Mouse (Mus musculus) embryonic fibroblast, embryonic 13.5 days (primary cell): ENCODE data around the gene Cyb561d1.

Source experiments
- CTCF ChIP-seq: IDR thresholded peaks from 2 replicates; pipeline ENCODE4 v1.5.1; 2011; ENCODE audit warnings: mild to moderate bottlenecking, control low read depth, low read length, moderate library complexity, borderline replicate concordance; ENCODE audit not compliant: insufficient read depth
- POLR2A ChIP-seq: IDR thresholded peaks from 2 replicates; pipeline ENCODE4 v1.6.1; 2011; ENCODE audit warnings: low read depth, mild to moderate bottlenecking, control low read depth, low read length, moderate library complexity

DNA sequence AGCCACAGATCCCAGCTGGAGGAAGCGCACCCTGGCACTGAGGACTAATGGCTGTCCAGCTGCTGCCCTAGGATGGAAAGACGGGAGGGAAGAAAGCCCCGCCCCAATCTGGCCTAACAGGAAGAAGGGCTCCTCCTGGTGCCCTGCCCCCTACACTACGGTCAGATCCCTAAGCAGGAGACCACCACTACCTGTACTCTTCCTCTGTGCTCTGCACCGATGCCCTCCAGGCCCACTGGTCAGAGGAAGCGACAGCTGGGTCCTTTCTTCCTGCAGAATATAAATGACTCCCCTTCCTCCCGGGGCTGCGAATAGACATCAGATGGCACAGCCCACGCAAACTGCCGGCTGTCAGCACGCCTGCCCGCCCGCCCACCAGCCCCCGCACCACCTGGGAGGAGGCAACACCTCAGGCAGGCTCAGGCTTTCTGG lies 3.9 kb downstream of the Cyb561d1 start:
- TF ChIP-seq POLR2A (no peak), CTCF (no peak)
